Mouse (Mus musculus) kidney, adult 18-20 months (tissue): ENCODE data around the gene Slc22a19.
A peak's percentile ranks its signal among the peaks of the same experiment; 100 is the strongest.
"Not testable (repeated sequence)": the region's sequence is repeated elsewhere in the genome, so short reads cannot be mapped to it uniquely, and the experiment has no call there.

Experiments used
- DNase-seq: peaks from one replicate; pipeline ENCODE4 v3.0.0; 2021

Gene Slc22a19

GRCm38 (mm10) chr19:7711148-7711547 lies at the start of gene Slc22a19:
TSS of gene Slc22a19 (minus strand) at chr19:7711310.
- DNase-seq, result no peak

GRCm38 (mm10) chr19:7753371-7753770 lies 42.3 kb upstream of the Slc22a19 start:
- not testable (repeated sequence) for DNase-seq

DNA sequence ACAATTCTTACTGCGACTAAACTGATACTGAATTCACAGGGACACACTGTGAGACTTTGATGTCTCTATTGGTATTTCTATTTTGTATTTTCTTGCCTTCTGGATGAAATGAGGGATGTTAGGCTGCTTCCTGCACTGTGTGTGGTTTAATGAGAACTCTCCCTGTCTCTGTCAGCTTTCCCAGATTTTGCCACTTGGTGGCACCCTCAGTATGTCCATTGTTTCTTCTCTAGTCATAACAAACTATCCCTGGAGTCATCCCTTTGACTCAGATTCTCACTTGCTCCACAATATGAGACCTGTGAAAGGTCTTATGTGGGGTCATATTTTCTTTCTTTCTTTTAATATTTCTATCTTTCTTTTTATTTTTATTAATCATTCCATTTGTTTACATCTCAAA lies 18.4 kb upstream of the Slc22a19 start:
- peak; percentile 64 for DNase-seq

GRCm38 (mm10) chr19:7693104-7693503 lies 18.0 kb downstream of the Slc22a19 start:
- not testable (repeated sequence) for DNase-seq

GRCm38 (mm10) chr19:7691259-7691658 lies 19.9 kb downstream of the Slc22a19 start:
- no peak for DNase-seq

GRCm38 (mm10) chr19:7687988-7688387 lies 23.1 kb downstream of the Slc22a19 start:
- no peak for DNase-seq

DNA sequence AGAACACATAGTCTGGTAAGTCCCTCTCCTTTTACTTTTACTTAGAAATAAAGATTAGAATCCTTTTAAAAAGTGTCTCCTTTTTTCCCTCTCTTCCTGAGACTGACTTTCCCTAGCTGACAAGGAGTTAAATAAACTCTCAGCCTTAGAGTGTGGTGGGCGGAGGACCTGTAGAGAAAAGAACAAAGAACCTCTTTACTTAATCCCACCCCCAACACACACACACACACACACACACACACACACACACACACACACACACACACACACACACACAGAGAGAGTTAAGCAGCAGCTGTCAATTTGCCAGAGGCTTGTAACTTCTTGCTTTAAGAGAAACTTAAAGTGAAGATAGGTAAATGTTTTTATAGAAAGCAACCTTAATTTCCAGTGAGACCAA lies 39.1 kb downstream of the Slc22a19 start:
- DNase-seq, result no peak

DNA sequence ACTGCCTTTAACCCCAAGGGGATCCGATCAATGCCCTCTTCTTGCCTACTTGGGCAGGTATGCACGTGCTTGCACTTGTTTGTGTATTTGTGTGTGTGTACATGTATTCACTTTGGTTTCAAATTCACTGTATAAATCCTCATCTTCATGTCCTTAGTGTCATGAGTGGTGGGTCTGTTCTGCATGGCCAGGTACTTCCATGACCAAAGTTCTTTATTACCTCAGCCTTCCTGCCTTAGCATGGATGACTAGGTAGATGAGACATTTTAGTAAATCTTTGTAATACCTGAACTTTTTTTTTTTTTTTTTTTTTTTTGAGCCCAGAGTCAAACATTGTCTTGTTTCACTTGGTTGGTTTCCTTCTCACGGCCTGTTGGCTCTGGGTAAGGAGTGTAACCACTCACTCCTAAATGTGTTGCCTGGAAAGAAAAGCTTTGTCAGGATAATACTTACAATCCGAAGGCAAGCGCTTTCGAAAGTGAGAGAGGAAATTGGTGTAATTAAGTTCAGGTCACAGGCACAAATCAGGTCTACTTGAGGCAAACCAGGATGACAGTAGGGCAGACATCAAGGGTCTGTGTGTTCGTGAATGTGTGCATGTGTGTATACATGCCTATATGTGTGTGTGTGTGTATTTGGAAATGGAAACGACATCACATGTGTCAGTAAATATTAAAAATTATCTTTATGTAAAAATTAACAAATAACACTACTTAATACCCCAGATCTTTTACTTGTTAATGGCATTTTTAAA lies 62.0 kb downstream of the Slc22a19 start:
- DNase-seq, result no peak

GRCm38 (mm10) chr19:7633786-7634185 lies 77.3 kb downstream of the Slc22a19 start:
- DNase-seq, result no peak

GRCm38 (mm10) chr19:7633021-7633420 lies 78.1 kb downstream of the Slc22a19 start:
- no peak for DNase-seq
